Comparison of ENCODE assay signal across 8 mouse cellular contexts in genomic region chr1:177258343-177259037, GRCm38 (mm10). TPM values are rescaled to one million over a fixed set of nuclear protein-coding genes. Genes with fewer than 3 reads are reported as not detected.
DNase-seq lines count a peak whose midpoint lies in the region; ATAC-seq and TF ChIP-seq lines count a peak whose summit lies in the region.

No protein-coding gene starts in this region.

- peak overlapping the region; percentile 61 for H3K4me3 ChIP-seq in cortical plate, adult 2 months (ENCODE audit: insufficient read depth, low read length)

- peak overlapping the region; percentile 99 for H3K27ac ChIP-seq in cortical plate, adult 2 months (ENCODE audit: insufficient read depth, low read length)

- no peak for TF ChIP-seq POLR2A in cortical plate, adult 2 months (IDR thresholded peaks at IDR 0.05; ENCODE audit: extremely low read depth, insufficient read depth, low read length)

- peak; percentile 65 for ATAC-seq in activated CD4-positive, CD25-positive, alpha-beta regulatory T cell, adult 4 months
- peak; percentile 64 for ATAC-seq in megakaryocyte progenitor cell, adult 5-6 weeks (replicated peaks; ENCODE audit: poor library complexity)

- DNase-seq in gastrocnemius, adult 8-10 months (ENCODE audit: low spot score in 2 of 2): peak; percentile 61 to 71
- DNase-seq in induced T-regulatory cell, adult 2 months (ENCODE audit: low read depth): peak; percentile 85
- DNase-seq in left cerebral cortex, adult 9 months (ENCODE audit: low spot score in 2 of 2): peak; percentile 54 to 73
- peak; percentile 76 for DNase-seq in right cerebral cortex, postnatal 14 days
- peak; percentile 56 for DNase-seq in urinary bladder, postnatal 25 days (ENCODE audit: low spot score)

- peaks cover 4% of the 10 kb centered on the region for H3K4me1 ChIP-seq in cortical plate, adult 2 months (ENCODE audit: control insufficient read depth, insufficient read depth, low read length)

- TF ChIP-seq CTCF in cortical plate, adult 2 months (IDR thresholded peaks at IDR 0.05; ENCODE audit: extremely low read depth, insufficient read depth, low read length): no peak

RNA-seq across cellular contexts. Expression of gene Akt3, which starts 0.5 kb away (rescaled TPM):
- 1 to 10 TPM; 4.2 to 4.8 TPM for polyA plus RNA-seq in activated CD4-positive, CD25-positive, alpha-beta regulatory T cell, adult 4 months (2017; shearing (Covaris generic))
- 46.3 and 46.6 TPM in 2 replicates for polyA plus RNA-seq in cortical plate, adult 2 months (2012; rRNA removed)
- total RNA-seq in gastrocnemius, adult 8-10 months (2022): 10 to 100 TPM in 3 of 4 experiments, 1 to 10 TPM in 1; 7.6 to 11.4 (median 10.4) TPM
- 35.5 and 39.3 TPM in 2 replicates for total RNA-seq in megakaryocyte progenitor cell, adult 5-6 weeks (2015)
- total RNA-seq in megakaryocyte progenitor cell, adult 5-6 weeks (2017): 48.1 and 49.0 TPM in 2 replicates

Comparison
In these comparisons a context has a peak if more than half of its experiments do, and no peak if none do; other contexts are left out.
1. Peak in every context shown above with its lines: DNase-seq, ATAC-seq, H3K4me3 ChIP-seq and H3K27ac ChIP-seq.